Mouse (Mus musculus) gastrocnemius, postnatal 14 days (tissue): ENCODE data around the gene Huwe1. TPM values are rescaled to one million over a fixed set of nuclear protein-coding genes. Genes with fewer than 3 reads are reported as not detected.

Experiments
- DNase-seq: peaks from one replicate; pipeline ENCODE4 v3.0.0; 2021; ENCODE audit warnings: mixed read lengths
- intact Hi-C: fragments of 180-260 bp; cut with DNase I; formaldehyde crosslinking; loops from one replicate; pipeline ENCODE4 v1.15.1; 2025; ENCODE audit warnings: low total_unique reads
- long read RNA-seq, 2 experiments: library from polyadenylated mRNA; stranded (forward); transcript quantifications; one replicate each; pipeline ENCODE4 v2.0.0; 2021
- total RNA-seq, 2 experiments: library from RNA; stranded (reverse); gene quantifications; 2 replicates each; pipeline ENCODE4 v1.2.3; 2021

Huwe1 gene
- 100 to 1,000 TPM in 1 of 2 experiments, 10 to 100 TPM in 1; 92.3 to 105 TPM for total RNA-seq
- long read RNA-seq, experiment 1, partial matches to known transcripts, result 6 of 11 reads
- long read RNA-seq, experiment 1, other reads (novel, unspliced or antisense), result 5 of 11 reads
- long read RNA-seq, experiment 2, partial matches to known transcripts, result 6 of 9 reads
- long read RNA-seq, experiment 2, other reads (novel, unspliced or antisense), result 3 of 9 reads

DNA sequence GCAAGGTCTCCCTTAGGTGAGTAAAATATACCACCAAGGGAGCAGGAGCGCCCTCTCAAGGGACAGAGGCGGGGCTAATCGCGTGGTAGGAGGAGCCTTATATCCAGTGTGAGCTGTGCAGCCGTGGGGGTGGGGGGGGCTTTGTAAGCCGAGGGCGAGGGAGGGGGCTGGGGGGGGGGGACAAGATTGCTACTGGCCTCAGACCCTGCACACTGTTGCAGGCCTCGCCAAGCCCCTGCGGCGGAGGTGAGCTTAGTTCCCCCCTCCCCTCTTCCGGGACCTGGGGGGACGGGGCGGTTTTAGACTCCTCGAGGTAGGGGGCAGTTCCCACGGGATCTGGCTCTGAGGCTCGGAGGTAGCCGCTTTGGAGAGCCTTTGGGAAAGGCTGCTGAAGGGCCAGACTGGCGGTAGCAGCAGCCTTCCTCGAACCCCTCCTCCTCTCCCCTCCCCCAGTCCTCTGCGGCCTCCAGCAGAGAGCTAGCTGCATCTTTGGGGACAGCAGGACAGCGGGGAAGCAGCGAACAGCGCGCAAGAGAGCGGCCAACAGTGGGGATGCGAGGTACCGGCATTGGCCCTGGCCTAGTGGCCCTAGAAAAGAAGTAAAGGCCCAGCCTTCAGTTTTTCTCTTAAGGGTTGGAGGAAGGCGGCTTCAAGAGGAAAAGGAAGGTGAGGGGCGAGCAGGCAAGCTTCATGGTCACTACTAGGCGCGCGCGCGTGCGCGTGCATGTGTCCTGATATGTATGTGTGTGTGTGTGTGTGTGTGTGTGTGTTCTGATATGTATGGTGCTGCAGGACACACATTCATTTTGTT, at the start of gene Huwe1:
Huwe1 (plus strand) TSS at position 107 of the 811 bp plus-strand sequence.
- peak; percentile 54 for DNase-seq
- intact Hi-C loops, result no loop called here

DNA sequence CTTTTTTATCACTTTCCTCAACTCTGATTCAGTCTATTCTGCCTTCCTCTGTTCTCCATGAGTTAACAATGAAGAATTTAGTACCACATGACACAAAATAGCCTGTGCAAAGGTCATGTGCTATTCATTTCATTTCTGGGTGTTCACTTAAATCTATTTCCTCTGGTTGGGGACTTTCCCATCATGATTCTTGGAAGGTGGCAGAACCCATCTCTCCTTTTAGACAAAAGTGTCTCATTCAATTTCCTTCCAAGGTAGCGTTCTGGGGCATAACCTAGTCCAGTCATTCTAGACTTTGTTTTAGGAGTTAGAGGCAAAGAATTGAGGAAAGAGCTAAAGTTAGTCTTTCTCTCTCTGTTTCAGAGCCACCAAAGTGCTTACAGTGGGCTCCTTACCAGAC, 20.3 kb upstream of the Huwe1 start:
- DNase-seq, result no peak
- intact Hi-C loops, result no loop called here

DNA sequence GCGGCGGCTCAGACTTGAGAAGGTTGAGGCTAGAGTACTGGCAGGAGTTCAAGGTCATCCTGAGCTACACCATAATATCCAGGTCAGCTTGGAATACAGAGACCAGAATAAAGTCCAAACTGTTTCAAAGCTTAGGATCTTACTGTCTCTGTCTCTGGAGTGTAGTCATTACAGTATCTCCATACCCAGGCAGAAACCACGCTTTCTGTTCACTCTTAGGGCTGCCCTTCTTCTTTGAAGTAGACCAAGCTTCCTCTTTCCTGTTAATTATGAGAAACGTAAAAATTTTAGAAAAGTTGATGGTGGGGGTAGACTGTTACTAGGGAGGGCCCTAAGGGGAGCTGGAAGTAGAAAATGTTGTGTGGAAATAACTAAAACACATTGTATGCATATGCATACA, 17.7 kb upstream of the Huwe1 start:
- DNase-seq, result no peak
- intact Hi-C loops, result no loop called here

DNA sequence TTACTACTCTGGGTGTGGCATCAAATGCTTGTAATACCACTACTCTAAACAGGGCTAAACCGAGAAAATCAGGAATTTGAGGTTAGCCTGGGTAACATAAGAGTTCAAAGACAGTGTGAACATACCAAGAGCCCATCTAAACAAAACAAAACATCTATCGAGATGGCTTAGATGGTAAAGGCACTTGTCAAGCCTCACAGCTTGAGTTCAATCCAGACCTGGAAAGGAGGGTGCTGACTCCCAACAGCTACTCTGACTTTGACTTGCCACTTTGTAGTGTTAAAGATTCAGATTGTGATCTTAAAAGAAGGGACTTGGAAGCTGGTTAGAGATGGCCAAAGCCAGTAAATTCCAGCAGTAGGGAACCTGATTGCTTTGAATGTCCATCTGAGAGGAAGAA, 7.8 kb upstream of the Huwe1 start:
- no peak for DNase-seq
- intact Hi-C loops, result no loop called here

DNA sequence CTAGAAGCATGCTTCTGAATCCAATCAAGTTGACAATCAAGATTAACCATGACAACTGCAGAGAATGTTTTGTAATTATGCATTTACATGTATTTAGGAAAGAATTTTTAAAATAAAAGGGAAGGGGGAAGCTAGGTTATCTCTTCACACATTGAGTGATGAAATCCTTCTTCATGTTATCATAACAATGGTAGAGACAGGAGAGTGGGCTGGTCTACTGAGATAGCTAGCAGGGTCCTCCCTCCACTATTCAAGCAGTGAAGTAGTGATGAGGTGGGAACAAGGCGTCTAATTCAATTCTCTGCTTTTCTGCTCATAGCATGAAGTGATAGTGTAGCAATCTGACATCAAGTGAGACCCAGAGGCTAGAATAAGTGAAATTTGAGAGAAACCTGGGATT, 2.6 kb upstream of the Huwe1 start:
- intact Hi-C loops, result no loop called here
- no peak for DNase-seq

DNA sequence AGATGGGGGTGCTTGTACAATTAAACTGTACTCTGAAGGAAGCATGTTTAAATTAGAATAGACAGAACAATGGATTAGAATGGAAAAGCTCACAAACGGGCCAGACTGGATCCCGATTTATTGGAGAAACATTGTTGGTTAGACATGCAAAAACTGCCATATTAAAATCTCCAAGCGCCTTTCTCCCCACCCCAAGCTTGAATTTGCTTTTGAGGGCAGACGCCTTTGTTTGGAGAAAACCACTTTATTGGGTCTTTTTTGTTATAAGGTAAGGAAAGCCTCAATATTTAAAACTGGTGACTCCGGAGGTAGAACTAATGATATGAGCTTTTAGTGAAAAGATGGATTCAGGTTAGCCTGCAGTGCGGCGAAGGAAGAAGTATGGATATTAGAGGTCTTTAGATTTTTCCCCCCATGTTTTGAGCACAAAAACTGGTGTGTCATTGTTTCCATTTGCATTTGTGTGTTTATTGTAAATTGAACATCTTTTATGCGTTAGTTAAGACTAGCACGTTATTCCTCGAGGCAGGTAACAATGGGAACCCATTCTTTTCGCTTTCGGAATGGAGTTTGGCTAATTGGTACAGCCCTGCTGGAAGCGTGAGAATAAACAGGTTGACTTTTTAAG, 1.8 kb downstream of the Huwe1 start:
- intact Hi-C loops, result no loop called here
- no peak for DNase-seq

DNA sequence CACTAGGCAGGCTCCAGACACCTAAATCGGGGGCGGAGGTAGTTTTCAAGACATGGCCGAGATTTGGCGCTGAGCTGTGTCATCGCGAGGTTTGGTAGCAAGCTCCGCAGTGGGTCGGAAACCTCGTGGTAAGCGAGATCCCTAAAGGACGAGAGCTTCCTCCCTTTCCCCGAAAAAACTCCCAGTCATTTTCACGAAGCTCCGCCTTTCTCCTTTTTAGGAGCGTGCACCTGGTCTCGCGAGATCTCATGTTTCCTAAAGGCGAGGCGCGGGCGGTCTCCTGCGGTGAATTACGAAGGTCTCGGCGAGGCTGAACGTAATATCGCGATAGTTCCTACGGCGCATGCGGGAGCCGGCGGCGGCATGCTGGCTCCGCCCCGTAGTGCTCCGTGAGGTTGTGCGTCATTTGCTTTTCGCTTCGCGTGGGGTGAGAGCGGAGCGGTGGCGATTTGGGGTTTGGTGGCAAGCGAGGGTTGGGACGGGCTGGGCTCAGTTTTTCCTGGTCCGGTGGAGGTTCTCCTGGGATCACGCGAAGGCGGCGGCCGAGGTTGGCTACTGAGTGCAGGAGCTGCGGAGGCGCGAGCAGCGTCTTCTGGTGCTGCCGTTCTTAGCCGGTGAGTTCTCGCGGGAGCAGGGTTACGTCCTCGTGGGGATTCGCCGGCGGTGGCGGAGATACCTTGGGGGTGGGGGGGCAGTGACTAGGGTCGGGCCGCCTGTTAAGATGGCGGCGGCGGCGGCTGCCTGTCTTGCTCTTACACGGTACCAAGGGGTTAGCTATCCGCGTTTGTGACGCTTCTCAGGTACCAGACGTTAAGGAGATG, 2.6 kb downstream of the Huwe1 start:
- intact Hi-C loops, result no loop called here

DNA sequence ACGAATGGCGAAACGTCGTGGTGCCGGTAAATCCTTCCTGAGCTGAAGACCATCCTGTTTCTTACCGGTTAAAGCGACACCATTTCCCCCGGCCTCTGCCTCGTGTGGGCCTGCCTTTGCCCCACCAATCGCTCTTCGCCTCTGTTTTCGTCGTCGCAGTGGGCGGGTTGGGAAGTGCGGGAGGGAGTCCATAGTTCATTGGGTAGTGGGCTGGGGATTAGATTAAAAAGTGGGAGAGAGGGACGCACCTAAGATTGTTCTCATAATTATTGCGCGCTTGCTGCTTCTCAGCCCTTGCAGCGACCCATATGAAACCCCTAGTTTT, 3.1 kb downstream of the Huwe1 start:
- peak; percentile 50 for DNase-seq
- intact Hi-C loops, result no loop called here

More for the DNA sequence above, 2.6 kb downstream of the Huwe1 start:
- DNase-seq, result peak; percentile 92

DNA sequence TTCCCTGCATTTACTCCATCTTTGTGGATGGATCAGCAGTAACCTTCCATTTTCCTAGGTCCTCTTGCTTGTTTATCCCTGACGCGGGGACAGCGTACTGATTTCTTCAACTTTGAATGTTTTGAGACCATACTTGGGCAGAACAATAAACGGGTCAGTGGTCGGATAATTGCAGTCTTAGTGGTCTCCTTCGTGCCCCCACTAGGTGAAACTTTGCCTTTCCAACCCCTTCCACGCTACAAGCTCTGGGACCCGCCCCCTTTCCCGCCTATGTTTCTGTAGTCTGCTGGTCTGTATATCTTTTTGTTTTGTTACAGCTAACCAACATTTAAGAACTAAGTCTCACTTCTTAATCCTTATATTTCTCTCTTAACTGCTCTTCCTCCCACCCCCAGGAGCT, 3.8 kb downstream of the Huwe1 start:
- DNase-seq, result no peak
- intact Hi-C loops, result no loop called here

DNA sequence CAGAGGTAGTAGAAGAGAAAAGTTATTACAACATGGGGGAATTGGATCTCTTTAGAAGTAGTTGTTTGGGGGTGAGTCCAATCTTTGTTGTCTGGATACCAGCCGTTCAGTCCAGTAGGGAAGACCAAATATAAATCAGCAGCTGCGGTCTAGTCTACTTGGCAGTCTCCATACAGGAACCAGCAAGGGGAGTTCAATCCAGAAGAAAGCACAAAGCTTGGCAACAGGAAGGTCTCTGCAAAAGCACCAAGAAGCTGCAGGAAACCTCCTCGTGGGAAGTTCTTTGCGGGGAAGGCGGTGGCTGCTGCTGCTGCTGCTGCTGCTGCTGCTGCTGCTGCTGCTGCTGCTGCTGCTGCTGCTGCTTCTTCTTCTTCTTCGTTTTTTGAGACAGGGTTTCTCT, 10.9 kb downstream of the Huwe1 start:
- intact Hi-C loops, result no loop called here
- no peak for DNase-seq

DNA sequence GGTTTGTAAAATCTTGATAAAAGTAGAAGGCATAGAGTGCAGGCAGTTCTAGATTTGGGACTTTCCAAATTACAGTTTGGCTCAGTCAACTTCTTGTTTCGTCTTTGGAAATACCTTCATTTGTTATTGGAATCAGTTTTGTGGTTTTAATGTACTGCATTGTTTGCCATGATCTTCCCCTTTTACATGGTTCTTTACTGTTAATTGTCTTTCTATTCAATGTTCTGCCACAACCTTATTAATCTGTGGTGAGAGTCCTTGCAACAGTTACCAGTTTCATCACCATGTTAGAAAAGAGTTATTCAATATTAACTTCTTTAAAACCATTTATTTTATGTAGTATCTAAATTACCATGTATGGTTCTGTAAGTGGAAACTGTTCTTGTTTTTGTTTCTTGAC, 13.0 kb downstream of the Huwe1 start:
- intact Hi-C loops, result no loop called here
- DNase-seq, result no peak

DNA sequence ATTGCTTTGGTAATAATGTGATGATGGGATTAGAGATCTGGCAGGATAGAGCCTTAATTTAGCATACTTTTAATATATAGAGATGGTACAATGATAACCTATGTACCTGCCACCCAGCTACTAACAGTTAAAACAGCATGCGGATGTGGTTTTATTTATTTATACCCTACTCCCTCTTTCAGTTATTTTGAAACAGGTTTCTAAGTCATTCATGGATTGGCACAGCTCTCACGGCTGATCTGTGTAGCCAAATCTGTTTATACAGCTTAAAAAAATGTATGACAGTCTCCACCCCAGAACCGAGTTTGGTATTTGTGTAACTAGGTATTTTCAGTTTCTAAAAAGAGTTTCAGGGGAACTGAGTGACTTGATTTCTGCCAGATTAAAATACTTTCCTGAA, 17.1 kb downstream of the Huwe1 start:
- intact Hi-C loops, result no loop called here
- no peak for DNase-seq

DNA sequence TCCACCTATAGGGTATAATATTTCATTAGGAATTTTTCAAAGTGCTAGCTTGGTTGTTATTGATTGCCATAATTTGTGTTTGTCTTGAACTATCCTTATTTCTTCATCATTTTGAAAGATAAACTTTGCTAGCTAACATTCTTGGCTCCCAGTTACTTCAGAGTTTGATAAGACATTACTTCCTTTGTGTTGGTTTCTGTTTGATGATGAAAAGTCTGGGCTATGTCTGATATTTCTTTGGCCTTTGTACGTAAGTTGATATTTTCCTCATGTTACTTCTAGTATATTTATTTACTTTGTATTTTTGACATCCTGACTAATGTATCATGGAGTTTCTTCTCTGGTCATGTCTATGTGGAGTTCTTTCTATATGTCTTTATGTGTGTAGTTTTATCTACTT, 28.4 kb downstream of the Huwe1 start:
- no peak for DNase-seq
- intact Hi-C loops, result no loop called here

DNA sequence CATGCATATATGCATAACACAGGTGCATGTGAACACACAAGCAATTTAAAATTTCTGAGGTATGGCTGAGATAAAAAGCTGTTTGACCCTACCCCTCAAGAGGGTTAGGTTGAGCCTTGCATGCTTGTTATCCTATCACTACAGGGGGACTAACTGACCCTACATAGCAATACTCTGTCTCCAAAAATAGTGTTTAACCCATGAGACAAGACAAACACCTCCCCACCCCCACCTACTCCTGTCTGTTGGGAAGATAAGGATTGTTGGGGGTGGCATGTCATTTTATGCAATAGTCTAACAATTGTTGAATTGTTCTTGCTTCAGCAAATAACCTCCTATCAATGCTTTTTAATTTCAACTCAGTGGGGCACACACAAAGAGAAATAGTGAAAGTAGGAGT, 30.7 kb downstream of the Huwe1 start:
- intact Hi-C loops, result no loop called here
- no peak for DNase-seq

DNA sequence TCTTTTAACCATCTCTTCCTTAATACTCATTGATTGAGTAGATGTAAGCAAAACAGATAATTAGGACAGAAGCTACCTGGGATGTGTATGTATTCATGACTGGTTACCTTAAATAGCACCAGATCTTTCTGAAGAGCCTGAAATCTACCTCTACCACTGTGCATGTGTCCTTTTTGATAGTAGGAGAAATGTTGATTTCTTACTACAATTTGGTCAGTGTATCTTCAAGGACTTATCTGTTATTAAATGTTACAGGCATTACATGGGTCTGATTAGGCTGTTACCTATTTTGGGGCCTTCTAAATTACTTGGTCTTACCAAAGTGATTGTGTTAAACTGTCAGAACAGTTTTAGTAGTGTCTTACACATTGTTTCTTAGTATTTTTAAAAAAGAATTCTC, 32.4 kb downstream of the Huwe1 start:
- no peak for DNase-seq
- intact Hi-C loops, result no loop called here

DNA sequence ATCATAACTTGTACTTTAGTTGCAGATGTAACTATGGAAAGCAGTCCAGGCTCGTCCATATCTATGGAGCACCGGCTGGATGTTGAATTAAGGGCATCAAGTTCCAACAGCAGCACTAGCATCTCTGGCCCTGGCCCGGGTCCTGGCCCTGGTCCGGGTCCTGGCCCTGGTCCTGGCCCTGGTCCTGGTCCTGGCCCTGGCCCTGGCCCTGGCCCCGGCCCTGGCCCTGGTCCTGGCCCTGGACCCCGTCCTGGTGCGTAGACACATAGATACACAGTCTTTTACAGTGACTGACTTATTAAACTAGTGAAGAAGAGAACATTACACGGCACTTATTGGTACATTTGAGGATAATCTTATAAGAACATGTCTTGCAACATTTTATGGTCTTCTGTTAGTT, 58.8 kb downstream of the Huwe1 start:
- intact Hi-C loops, result no loop called here
- peak; percentile 19 for DNase-seq

DNA sequence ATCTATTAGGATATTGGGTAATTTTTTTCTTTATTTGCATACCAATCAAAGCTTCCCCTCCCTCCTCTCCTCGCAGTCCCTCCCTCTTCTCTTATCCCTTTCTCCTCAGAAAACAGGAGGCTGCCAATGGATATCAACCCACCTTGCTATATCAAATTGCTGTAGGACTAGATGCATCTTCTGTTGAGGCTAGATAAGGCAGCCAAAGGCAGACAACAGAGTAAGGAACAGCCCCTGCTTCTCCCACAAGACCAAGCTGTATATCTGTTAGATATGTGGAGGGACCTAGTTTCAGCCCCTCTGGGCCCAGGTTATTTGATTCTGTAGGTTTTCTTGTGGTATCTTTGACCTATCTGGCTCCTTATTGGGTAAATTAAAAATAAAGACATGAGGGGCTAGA, 110.1 kb downstream of the Huwe1 start:
- no peak for DNase-seq
- intact Hi-C loops, result no loop called here

DNA sequence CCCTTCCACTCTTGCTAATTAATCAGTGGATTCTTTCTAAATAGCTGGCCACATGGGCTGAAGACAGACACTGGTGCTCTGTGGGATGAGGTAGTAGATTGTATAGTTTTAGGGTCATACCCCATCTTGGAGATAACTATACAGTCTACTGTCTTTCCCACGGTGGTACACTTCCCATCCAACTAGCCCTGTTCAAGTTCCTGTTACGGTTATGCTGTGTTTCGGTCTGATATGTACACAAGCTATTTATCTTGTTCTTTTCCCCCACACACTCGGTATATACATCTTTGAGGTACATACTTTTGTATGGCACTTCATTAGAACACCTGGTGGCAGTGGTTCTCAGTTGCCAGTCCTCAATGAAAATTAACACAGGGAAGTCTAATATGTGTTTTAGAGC, 111.7 kb downstream of the Huwe1 start:
- intact Hi-C loops, result no loop called here

DNA sequence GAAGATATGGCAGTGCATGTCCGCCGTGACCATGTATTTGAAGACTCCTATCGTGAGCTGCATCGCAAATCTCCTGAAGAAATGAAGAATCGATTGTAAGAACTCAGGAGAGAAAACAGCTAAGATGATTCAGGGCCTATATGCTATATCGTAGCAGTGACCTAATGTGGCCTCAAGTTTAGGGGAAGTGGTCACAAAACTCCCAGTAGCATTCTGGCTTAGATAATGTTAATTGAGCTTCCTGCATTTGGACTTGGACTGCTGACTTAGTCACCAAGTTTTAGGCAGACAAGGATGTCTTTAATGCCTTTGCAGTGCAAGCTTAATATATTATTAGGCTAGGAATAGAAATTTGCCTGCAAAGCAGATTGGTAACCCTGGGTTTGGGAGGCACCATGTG, 128.8 kb downstream of the Huwe1 start:
- DNase-seq, result no peak
- intact Hi-C loops, result no loop called here

More for the DNA sequence above, 111.7 kb downstream of the Huwe1 start:
- DNase-seq, result no peak

DNA sequence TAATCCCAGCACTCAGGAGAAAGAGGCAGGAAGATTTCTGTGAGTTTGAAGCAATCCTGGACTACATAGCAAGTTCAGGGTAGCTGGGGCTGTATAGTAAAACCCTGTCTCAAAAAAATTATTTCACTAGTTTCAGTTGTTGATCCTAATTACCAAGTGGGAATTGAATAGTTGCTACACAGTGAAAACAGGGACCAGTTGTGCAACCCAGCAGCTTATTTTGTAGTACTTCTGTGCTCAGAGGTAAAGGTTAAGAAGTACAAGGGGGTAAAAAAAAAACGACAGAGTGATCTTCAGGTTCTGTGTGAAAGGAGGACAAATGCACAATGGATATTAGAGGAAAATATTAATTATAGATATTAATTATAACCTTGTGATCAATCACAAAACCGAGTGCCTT, 138.2 kb downstream of the Huwe1 start:
- intact Hi-C loops, result no loop called here

More for the DNA sequence above, 138.2 kb downstream of the Huwe1 start:
- DNase-seq, result no peak
